Mouse (Mus musculus) ES-Bruce4 (cell line): ENCODE data around the gene 4930432K21Rik. TPM values are rescaled to one million over a fixed set of nuclear protein-coding genes. Genes with fewer than 3 reads are reported as not detected.

Source experiments
- H3K27ac ChIP-seq: 2 replicates; pipeline ENCODE4 v1.5.1; 2012; ENCODE audit warnings: low read length, inconsistent platforms; ENCODE audit not compliant: insufficient read depth
- H3K27me3 ChIP-seq: 2 replicates; pipeline ENCODE4 v1.6.1; 2012; ENCODE audit warnings: mild to moderate bottlenecking, low read length, inconsistent platforms; ENCODE audit not compliant: control insufficient read depth, poor library complexity, insufficient read depth, severe bottlenecking
- H3K36me3 ChIP-seq: 2 replicates; pipeline ENCODE4 v1.6.1; 2012; ENCODE audit warnings: inconsistent platforms, mild to moderate bottlenecking, low read length, moderate library complexity; ENCODE audit not compliant: control insufficient read depth, poor library complexity, insufficient read depth, severe bottlenecking
- H3K4me1 ChIP-seq: one replicate; pipeline ENCODE4 v1.8.1; 2011; ENCODE audit warnings: low read length; ENCODE audit not compliant: control insufficient read depth, insufficient read depth
- H3K4me3 ChIP-seq: 2 replicates; pipeline ENCODE4 v1.5.1; 2011; ENCODE audit warnings: low read depth, mild to moderate bottlenecking, low read length
- H3K9ac ChIP-seq: 2 replicates; pipeline ENCODE4 v1.6.1; 2012; ENCODE audit warnings: low read depth, mild to moderate bottlenecking, inconsistent platforms; ENCODE audit not compliant: poor library complexity, severe bottlenecking
- H3K9me3 ChIP-seq: replicated peaks from 2 replicates; pipeline ENCODE4 v1.6.1; 2012; ENCODE audit warnings: mild to moderate bottlenecking, low read length, inconsistent platforms; ENCODE audit not compliant: control insufficient read depth, poor library complexity, insufficient read depth, severe bottlenecking
- CTCF ChIP-seq: IDR thresholded peaks from one replicate; pipeline ENCODE4 v1.8.1; 2011; ENCODE audit warnings: low read depth, low read length
- EP300 ChIP-seq: IDR thresholded peaks from 2 replicates; pipeline ENCODE4 v1.6.1; 2011; ENCODE audit warnings: low read depth, low read length; ENCODE audit not compliant: insufficient read depth
- POLR2A ChIP-seq: IDR thresholded peaks from one replicate; pipeline ENCODE4 v1.8.1; 2011; ENCODE audit warnings: low read length; ENCODE audit not compliant: insufficient read depth
- polyA plus RNA-seq: library from polyadenylated mRNA; stranded (reverse); fragments of >200 nt; gene quantifications from 2 replicates; pipeline ENCODE4 v1.2.4, GENCODE M21; 2011; ENCODE audit warnings: low read depth; ENCODE audit not compliant: missing spikeins, insufficient read depth, insufficient read length

4930432K21Rik gene
- 3.8 and 4.7 TPM in 2 replicates for polyA plus RNA-seq

- peak within 1 kb of the TSS; percentile 80 for H3K27ac ChIP-seq
- TF ChIP-seq EP300 (peak; percentile 72), CTCF (no peak), POLR2A (peak; percentile 78)
- peaks cover 10% of the 10 kb centered on the region for H3K36me3 ChIP-seq
- H3K4me1 ChIP-seq, result peaks cover 7% of the 10 kb centered on the region
- H3K27me3 ChIP-seq, result no peaks in the 10 kb centered on the region
- peak within 1 kb of the TSS; percentile 70 for H3K9ac ChIP-seq
- peak within 1 kb of the TSS; percentile 77 for H3K4me3 ChIP-seq
- no peaks in the 10 kb centered on the region for H3K9me3 ChIP-seq
Observed at GRCm38 (mm10) chr8:84147769-84148530, at the start of gene 4930432K21Rik, which contains the start of gene Cc2d1a. Gene 4930432K21Rik (plus strand): TSS chr8:84148025. Gene Cc2d1a (minus strand): TSS chr8:84147936.

- H3K27me3 ChIP-seq, result no peaks in the 10 kb centered on the region
- peaks cover 33% of the 10 kb centered on the region for H3K36me3 ChIP-seq
- no peak overlapping the region for H3K9ac ChIP-seq
- no peaks in the 10 kb centered on the region for H3K9me3 ChIP-seq
- TF ChIP-seq EP300 (no peak), POLR2A (no peak), CTCF (no peak)
- H3K4me3 ChIP-seq, result no peak overlapping the region
- H3K27ac ChIP-seq, result no peak overlapping the region
- no peaks in the 10 kb centered on the region for H3K4me1 ChIP-seq
Observed at GRCm38 (mm10) chr8:84098376-84098775, 49.4 kb upstream of the 4930432K21Rik start.

DNA sequence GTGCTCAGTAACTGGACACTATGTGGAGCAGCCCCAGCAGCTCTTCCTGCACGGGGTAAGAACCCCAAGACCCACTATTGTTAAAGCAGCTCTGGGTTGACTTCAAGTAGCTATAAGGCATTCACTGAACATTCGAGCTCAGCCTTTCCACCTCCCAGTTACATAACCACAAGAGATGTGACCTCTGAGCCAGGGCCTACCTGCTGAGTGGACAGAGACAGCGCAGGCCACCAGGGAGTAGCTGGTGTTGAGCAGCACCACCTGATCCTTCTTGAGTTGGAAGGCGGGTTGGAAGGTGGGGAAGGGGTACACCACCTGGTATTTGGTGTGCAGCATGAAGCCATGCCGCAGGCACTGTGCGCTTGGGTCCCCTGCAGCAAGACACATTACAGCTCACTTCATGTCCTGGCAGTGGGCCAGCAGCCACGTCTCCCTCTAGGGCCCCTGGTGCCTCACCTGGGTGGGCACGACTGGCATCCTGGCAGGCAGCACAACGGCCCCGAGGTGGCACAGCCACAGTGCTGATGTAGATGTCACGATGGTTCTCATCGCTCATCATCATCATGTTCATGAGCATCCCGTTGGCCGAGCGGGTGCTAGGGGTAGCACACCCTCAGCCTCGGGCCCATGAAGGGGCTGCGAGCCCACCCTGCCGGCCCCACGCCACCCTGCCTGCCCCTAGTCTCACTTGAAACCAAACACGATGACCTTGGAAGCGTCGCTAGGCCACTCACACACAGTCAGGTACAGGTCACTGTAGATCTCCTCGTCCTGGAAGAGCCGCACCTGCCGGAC lies 46.2 kb upstream of the 4930432K21Rik start:
- no peaks in the 10 kb centered on the region for H3K9me3 ChIP-seq
- no peaks in the 10 kb centered on the region for H3K4me1 ChIP-seq
- H3K4me3 ChIP-seq, result no peak overlapping the region
- no peak overlapping the region for H3K27ac ChIP-seq
- H3K36me3 ChIP-seq, result peaks cover 32% of the 10 kb centered on the region
- no peaks in the 10 kb centered on the region for H3K27me3 ChIP-seq
- TF ChIP-seq EP300 (no peak), POLR2A (no peak), CTCF (no peak)
- no peak overlapping the region for H3K9ac ChIP-seq

- Histone ChIP-seq H3K4me3 (peak overlapping the region; percentile 66), H3K9me3 (no peaks in the 10 kb centered on the region), H3K27ac (no peak overlapping the region), H3K27me3 (no peaks in the 10 kb centered on the region), H3K36me3 (peaks cover 13% of the 10 kb centered on the region), H3K4me1 (no peaks in the 10 kb centered on the region), H3K9ac (peak overlapping the region; percentile 93)
- TF ChIP-seq EP300, result no peak
- no peak for TF ChIP-seq POLR2A
- TF ChIP-seq CTCF, result no peak
Observed at GRCm38 (mm10) chr8:84103601-84104000, 44.2 kb upstream of the 4930432K21Rik start.

DNA sequence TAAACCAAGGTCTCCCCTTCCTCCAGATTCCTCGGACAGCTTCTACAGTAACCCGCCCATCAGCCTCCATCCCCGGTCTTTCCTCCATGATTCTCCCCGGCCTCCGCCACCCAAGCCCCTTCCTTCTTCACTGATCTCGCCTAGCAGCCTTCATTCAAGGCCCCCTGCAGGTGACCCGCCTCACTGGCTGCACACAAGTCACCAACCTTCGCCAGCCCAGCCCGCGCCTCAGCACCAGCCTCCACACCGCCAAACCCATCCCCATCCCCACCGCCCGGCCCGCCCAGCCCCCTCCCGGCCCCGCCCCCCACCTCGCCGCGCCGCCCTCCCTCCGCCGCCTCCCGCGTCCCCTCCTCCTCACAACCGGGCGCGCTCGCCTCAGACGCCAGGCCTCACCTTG lies 43.6 kb upstream of the 4930432K21Rik start:
- Histone ChIP-seq H3K27ac (no peak overlapping the region), H3K4me3 (peak overlapping the region; percentile 66), H3K4me1 (no peaks in the 10 kb centered on the region), H3K9me3 (no peaks in the 10 kb centered on the region), H3K36me3 (peaks cover 12% of the 10 kb centered on the region), H3K27me3 (no peaks in the 10 kb centered on the region), H3K9ac (peak overlapping the region; percentile 93)
- TF ChIP-seq CTCF (no peak), POLR2A (no peak), EP300 (no peak)
